Mouse (Mus musculus): ENCODE results near the gene Pik3c2a. TPM values are rescaled to one million over a fixed set of nuclear protein-coding genes. Genes with fewer than 3 reads are reported as not detected.

The Pik3c2a gene
- polyA plus RNA-seq, 1 experiment: 8.7 TPM

- no peak for DNase-seq (ENCODE audit: low read depth)
Measured at GRCm38 (mm10) chr7:116298389-116298788, 144.9 kb downstream of the Pik3c2a start.

GRCm38 (mm10) chr7:116294961-116295360, 148.3 kb downstream of the Pik3c2a start:
- no peak for DNase-seq (ENCODE audit: low read depth)

GRCm38 (mm10) chr7:116292377-116292776, 150.9 kb downstream of the Pik3c2a start:
- no peak for DNase-seq (ENCODE audit: low read depth)

DNA sequence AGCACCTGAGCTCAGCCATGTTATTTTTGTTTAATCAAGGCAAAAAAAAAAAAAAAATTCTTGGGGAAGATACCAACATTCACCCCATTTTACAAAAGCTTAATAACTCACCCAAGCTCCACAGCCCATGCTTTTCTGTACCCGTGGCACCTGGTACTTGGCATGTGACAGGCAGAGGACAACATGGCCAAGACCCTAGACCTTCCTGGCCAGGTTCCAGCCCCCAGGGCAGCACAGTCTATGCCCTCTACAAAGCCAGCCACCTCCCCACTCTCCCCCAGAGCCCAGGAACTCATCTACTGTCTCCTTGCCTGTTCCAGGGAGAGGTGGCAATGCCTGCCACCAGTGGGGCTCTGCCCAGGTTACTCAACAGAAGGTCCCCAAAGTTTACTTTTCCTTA, 152.7 kb downstream of the Pik3c2a start:
- no peak for DNase-seq (ENCODE audit: low read depth)

GRCm38 (mm10) chr7:116288996-116289395, 154.3 kb downstream of the Pik3c2a start:
- no peak for DNase-seq (ENCODE audit: low read depth)

DNA sequence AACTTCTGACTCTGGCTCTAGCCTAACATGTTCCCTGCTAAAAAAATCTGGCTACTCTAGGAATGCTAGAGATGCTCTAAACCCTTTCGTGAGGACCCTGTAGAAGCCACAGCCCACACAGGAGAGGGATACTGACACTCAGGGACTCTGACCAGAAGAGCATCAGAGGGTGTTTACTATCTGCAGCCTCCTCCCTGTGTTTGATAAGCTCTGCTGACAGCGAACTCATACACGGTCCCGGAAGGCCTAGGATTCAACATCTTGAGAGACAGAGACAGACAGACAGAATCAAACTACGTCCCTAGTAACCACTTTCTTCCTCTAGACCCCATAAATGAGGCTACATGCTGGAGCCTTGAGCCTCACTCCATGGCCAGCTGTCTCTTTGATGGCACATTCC, 155.3 kb downstream of the Pik3c2a start:
- DNase-seq (ENCODE audit: low read depth): no peak

Other genes with a start within 250 kb of the Pik3c2a start
- 11.2 and 11.3 TPM in 2 replicates for gene Plekha7, start 135.1 kb downstream of the Pik3c2a start, polyA plus RNA-seq (2012; rRNA removed)
- gene Rps13, start 109.3 kb downstream of the Pik3c2a start, polyA plus RNA-seq (2012; rRNA removed): 83.9 and 99.3 TPM in 2 replicates
- 32.9 and 54.0 TPM in 2 replicates for gene Nucb2, start 60.9 kb upstream of the Pik3c2a start, polyA plus RNA-seq (2012; rRNA removed)